Mouse (Mus musculus) bone marrow, adult 2 months (tissue): ENCODE data around the gene Add3.

Source experiments
- CTCF ChIP-seq: fragments of 200-500 bp; IDR thresholded peaks from 2 replicates; pipeline ENCODE4 v1.5.1; 2011; ENCODE audit warnings: low read length, control low read depth; ENCODE audit not compliant: control insufficient read depth, insufficient read depth
- POLR2A ChIP-seq: fragments of 200-500 bp; IDR thresholded peaks from 2 replicates; pipeline ENCODE4 v1.6.1; 2011; ENCODE audit warnings: low read depth, mild to moderate bottlenecking, control low read depth, low read length, borderline replicate concordance; ENCODE audit not compliant: control insufficient read depth

DNA sequence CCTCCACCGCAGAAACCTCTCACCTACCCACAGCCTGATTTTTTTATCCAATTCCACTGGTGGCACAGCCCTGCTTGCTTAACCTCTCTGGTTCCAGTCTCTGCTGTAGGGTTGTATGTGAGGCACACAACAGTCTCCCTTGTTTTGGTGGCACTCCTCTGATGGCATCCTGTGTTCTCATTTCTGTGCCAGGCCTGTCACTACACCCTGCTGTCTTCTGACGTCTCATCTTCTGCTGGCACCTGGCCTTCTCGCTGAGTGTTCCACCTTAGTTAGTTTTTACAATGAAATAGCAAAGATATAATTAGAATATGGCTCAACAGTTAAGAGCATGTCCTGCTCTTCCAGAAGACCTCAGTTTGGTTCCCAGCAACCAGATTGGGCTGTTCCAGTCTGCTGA is 49.5 kb downstream of the Add3 start:
- no peak for TF ChIP-seq CTCF
- no peak for TF ChIP-seq POLR2A
